Mouse (Mus musculus) heart, embryonic 15.5 days (tissue): Measurements from ENCODE around the gene Asic3. TPM values are rescaled to one million over a fixed set of nuclear protein-coding genes. Genes with fewer than 3 reads are reported as not detected.
"Not testable (repeated sequence)": the region's sequence is repeated elsewhere in the genome, so short reads cannot be mapped to it uniquely, and the experiment has no call there.

Source experiments
- ATAC-seq: fragments of 200-750 bp; cut with Nextera tagmentation; replicated peaks from 2 replicates; pipeline ENCODE4 v1.8.0; 2017; ENCODE audit warnings: low read depth, moderate TSS enrichment; ENCODE audit not compliant: insufficient number of reproducible peaks, insufficient read depth, low FRiP score
- H3K27ac ChIP-seq: fragments of 300-500 bp; sonication (generic); 2 replicates; pipeline ENCODE4 v1.5.1; 2015; ENCODE audit warnings: mild to moderate bottlenecking, inconsistent platforms
- H3K27me3 ChIP-seq: fragments of 300-500 bp; sonication (generic); 2 replicates; pipeline ENCODE4 v1.6.1; 2015; ENCODE audit warnings: inconsistent platforms
- H3K36me3 ChIP-seq: fragments of 300-500 bp; sonication (generic); 2 replicates; pipeline ENCODE4 v1.6.1; 2015; ENCODE audit warnings: mild to moderate bottlenecking, inconsistent platforms
- H3K4me1 ChIP-seq: fragments of 300-500 bp; sonication (generic); replicated peaks from 2 replicates; pipeline ENCODE4 v1.6.1; 2015; ENCODE audit warnings: inconsistent platforms
- H3K4me2 ChIP-seq: fragments of 300-500 bp; sonication (generic); 2 replicates; pipeline ENCODE4 v1.6.1; 2015; ENCODE audit warnings: inconsistent platforms, mild to moderate bottlenecking, moderate library complexity
- H3K4me3 ChIP-seq: fragments of 300-500 bp; sonication (generic); 2 replicates; pipeline ENCODE4 v1.5.1; 2015; ENCODE audit warnings: mild to moderate bottlenecking, inconsistent platforms
- H3K9ac ChIP-seq: fragments of 300-500 bp; sonication (generic); 2 replicates; pipeline ENCODE4 v1.6.1; 2015; ENCODE audit warnings: mild to moderate bottlenecking, inconsistent platforms
- H3K9me3 ChIP-seq: fragments of 300-500 bp; sonication (generic); replicated peaks from 2 replicates; pipeline ENCODE4 v1.6.1; 2016; ENCODE audit warnings: inconsistent platforms
- WGBS: fragments of 180-500 bp; shearing (Covaris S2); methylation state at CpG from one replicate; pipeline ENCODE4 v1.1.7; 2015; ENCODE audit warnings: mixed read lengths; 5-methylcytosine and 5-hydroxymethylcytosine counted together
- polyA plus RNA-seq: library from polyadenylated mRNA; unstranded; fragments of >200 nt; fragmentation: Nextera tagmentation; extraction: Ambion mirVana; gene quantifications from 2 replicates; pipeline ENCODE4 v1.2.1, GENCODE M21; 2015

Asic3 gene
- polyA plus RNA-seq, 1 experiment from 2014 or later, result not detected

DNA sequence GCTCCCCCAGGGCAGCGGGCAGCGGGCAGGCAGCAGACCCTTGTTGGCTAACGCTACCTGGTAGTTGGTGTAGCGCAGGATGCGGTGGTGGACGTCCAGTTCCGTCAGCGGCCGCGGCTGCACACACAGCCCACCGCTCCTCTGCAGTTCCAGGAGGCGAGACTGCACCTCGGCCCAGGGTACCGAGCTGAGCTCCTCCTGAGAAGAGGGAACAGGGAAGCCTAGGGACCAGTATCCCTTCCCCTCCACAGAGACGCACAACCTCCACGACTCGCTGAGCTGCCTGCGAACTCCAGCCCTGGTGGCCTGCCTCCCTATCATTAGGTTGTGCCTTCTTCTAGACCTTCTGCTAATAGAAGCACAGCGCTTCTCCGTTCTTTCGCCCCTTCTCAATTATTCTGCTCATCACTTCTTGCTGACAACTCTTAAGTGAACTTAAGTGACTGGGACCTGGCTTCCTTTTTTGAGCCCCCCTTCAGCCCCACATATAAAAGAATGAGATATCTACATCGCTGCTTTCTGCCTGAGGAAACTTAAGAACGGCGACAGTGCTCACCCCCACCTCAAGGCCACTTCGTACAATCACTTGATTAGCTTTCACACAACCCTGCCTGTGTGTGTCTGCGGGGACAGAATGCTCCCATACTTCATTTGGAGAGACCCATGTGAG is 24.8 kb upstream of the Asic3 start:
- no peak for ATAC-seq
- Histone ChIP-seq H3K4me3 (peak overlapping the region; percentile 52), H3K9me3 (no peaks in the 10 kb centered on the region), H3K9ac (peak overlapping the region; percentile 61), H3K27ac (peak overlapping the region; percentile 55), H3K4me1 (peaks cover 56% of the 10 kb centered on the region), H3K36me3 (no peaks in the 10 kb centered on the region), H3K27me3 (peaks cover 18% of the 10 kb centered on the region), H3K4me2 (peak overlapping the region; percentile 91)
- WGBS, result 26% methylated on average over 26 of the region's 26 CpGs

DNA sequence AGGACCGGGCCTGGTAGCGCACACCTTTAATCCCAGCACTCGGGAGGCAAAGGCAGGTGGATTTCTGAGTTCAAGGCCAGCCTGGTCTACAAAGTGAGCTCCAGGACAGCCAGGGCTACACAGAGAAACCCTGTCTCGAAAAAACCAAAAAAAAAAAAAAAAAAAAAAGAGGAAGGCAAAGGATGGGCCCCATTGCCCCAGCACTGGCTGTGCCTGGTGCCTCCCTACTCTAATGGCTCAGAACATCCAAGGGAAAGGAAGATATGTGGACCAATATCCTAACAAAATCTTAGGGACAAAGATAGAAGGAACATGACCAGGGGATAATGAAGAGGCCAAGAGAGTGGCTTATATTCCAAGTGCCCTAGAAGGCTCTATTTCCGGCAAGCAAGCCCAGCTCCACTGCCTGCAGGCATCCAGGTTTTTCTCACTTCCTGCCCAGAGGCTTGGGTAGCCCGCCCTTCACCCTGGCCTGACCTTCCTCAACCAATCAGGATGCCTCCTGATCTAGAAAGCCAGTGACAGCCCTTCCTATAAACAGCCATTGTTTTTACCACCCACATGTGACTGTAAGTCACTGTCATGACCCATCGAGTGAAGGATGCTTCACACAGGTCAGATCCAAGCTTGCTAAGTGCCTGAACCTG is 24.1 kb upstream of the Asic3 start:
- Histone ChIP-seq H3K27me3 (peaks cover 18% of the 10 kb centered on the region), H3K4me2 (no peak overlapping the region), H3K4me1 (peaks cover 56% of the 10 kb centered on the region), H3K27ac (peak overlapping the region; percentile 55; the same call in 1 of the 2 replicates), H3K36me3 (no peaks in the 10 kb centered on the region), H3K4me3 (no peak overlapping the region), H3K9ac (no peak overlapping the region), H3K9me3 (no peaks in the 10 kb centered on the region)
- 0 out of 2 replicates have a peak, but pooled peaks have one; percentile 4 for ATAC-seq
- 53% methylated on average over 7 of the region's 7 CpGs for WGBS

DNA sequence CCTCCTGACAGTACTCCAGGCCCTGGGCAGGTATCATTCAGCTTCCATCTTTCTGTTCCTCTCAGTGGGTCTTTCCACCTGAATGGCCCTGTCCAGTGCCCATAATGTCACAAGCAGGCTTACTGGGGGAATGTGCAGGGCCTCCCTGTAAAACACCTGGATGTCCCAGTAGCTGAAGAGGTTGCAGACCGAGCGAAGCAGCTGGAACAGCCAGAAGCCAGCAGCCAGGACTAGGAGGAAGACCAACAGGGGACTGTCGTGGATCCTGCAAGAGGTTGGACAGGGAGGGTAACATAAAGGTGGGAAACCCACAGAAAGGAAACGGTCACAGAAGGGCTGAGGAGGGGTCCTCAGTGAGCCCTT is 23.6 kb upstream of the Asic3 start:
- no peak overlapping the region for H3K4me2 ChIP-seq
- no peaks in the 10 kb centered on the region for H3K9me3 ChIP-seq

DNA sequence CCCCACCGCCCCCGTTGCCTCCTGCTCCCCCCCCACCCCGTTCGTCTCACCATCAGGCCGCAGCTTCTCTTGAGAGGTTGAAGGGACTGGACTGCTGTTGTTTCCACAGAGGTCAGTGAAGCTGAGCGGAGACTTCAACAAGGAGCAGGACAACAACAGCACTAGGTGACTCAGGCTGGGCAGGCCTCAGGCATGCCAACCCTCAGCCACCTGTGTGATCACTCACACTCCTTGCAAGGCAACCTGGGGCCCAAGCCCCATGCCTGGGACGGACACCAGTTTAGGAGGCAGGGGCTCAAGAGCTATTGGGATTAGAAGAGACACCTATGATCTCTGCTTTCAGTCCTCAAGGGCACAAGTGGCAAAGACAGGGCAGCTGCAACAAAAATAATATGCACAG is 21.3 kb upstream of the Asic3 start, which contains the start of gene Atg9b:
TSS of gene Atg9b (minus strand) at position 280 of the 400 bp plus-strand sequence.
- Histone ChIP-seq H3K9ac (no peak within 1 kb of the TSS), H3K9me3 (no peaks in the 10 kb centered on the region), H3K4me3 (no peak within 1 kb of the TSS), H3K4me2 (no peak within 1 kb of the TSS), H3K27me3 (0 out of 2 replicates have a peak, but pooled peaks cover 7% of the 10 kb centered on the region), H3K4me1 (peaks cover 44% of the 10 kb centered on the region), H3K36me3 (no peaks in the 10 kb centered on the region), H3K27ac (peak within 1 kb of the TSS; percentile 65; the same call in 1 of the 2 replicates)
- WGBS, result 88% methylated on average over 7 of the region's 7 CpGs
- no peak for ATAC-seq

More for the DNA sequence above, 23.6 kb upstream of the Asic3 start:
- H3K27me3 ChIP-seq, result peaks cover 18% of the 10 kb centered on the region
- H3K9ac ChIP-seq, result no peak overlapping the region
- no peaks in the 10 kb centered on the region for H3K36me3 ChIP-seq
- peak overlapping the region; percentile 41; the same call in 1 of the 2 replicates for H3K27ac ChIP-seq
- ATAC-seq, result no peak
- peaks cover 51% of the 10 kb centered on the region for H3K4me1 ChIP-seq
- no peak overlapping the region for H3K4me3 ChIP-seq
- WGBS, result 76% methylated on average over 4 of the region's 4 CpGs

DNA sequence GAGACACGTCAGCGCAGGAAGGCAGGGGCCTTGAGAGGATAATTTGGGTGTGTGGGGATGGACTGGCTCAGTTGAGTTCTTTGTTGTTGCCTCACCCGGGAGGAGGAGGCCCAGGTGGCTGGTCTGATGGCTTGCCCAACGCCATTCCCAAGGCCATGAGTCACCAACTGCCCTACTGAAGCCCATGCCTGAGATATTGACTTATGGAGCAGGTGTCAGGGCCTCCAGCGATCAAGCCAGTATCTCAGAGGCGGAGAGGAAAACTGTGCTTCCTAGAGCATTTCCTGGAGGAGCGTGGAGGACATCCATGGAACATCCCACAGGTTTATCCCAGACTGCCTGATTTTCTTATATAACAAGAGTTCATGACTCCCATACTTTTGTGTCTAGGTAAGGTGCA is 20.5 kb upstream of the Asic3 start:
- Histone ChIP-seq H3K9me3 (no peaks in the 10 kb centered on the region), H3K27me3 (0 out of 2 replicates have a peak, but pooled peaks cover 5% of the 10 kb centered on the region), H3K4me1 (peaks cover 36% of the 10 kb centered on the region), H3K4me3 (no peak overlapping the region), H3K9ac (no peak overlapping the region), H3K27ac (0 out of 2 replicates have a peak overlapping the region, but pooled peaks have one; percentile 65), H3K36me3 (no peaks in the 10 kb centered on the region), H3K4me2 (no peak overlapping the region)
- no peak for ATAC-seq
- WGBS, result 75% methylated on average over 7 of the region's 7 CpGs

DNA sequence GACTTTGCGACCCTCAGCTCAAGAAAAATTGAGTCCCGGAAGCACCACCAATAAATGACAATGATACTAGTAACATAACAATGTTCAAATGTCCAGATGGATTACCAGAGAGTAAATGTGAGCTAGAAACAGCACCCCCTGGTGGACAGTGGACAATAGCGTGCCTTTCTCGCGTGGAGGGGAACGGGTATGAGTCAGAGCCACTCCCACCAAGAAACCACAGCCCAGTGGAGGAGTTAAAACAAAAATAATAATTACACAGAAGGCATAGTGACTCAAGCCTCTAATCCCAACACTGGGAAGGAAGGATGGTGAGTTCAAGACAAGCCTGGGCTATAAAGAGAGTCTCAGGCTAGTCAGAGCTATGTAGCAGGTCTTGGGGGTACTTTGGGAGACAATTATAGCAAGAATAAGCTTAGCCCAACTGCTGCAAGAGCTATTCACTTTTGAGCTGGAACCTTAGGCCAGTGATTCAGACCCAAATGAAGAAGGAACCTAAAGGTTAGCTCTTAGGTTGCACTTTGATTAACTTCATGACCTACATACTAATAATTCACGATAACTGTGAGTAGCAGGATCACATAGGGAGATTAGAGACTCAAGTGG is 19.7 kb upstream of the Asic3 start, which contains the start of gene Abcb8:
TSS of gene Abcb8 (plus strand) at position 272 of the 606 bp plus-strand sequence.
- WGBS, result 20% methylated on average over 7 of the region's 7 CpGs
- ATAC-seq, result no peak
- H3K4me3 ChIP-seq, result peak within 1 kb of the TSS; percentile 56
- peaks cover 28% of the 10 kb centered on the region for H3K4me1 ChIP-seq
- peak within 1 kb of the TSS; percentile 60 for H3K4me2 ChIP-seq
- H3K9me3 ChIP-seq, result no peaks in the 10 kb centered on the region
- peak within 1 kb of the TSS; percentile 65 for H3K27ac ChIP-seq
- 0 out of 2 replicates have a peak, but pooled peaks cover 4% of the 10 kb centered on the region for H3K27me3 ChIP-seq
- 0 out of 2 replicates have a peak within 1 kb of the TSS, but pooled peaks have one; percentile 36 for H3K9ac ChIP-seq
- H3K36me3 ChIP-seq, result no peaks in the 10 kb centered on the region

DNA sequence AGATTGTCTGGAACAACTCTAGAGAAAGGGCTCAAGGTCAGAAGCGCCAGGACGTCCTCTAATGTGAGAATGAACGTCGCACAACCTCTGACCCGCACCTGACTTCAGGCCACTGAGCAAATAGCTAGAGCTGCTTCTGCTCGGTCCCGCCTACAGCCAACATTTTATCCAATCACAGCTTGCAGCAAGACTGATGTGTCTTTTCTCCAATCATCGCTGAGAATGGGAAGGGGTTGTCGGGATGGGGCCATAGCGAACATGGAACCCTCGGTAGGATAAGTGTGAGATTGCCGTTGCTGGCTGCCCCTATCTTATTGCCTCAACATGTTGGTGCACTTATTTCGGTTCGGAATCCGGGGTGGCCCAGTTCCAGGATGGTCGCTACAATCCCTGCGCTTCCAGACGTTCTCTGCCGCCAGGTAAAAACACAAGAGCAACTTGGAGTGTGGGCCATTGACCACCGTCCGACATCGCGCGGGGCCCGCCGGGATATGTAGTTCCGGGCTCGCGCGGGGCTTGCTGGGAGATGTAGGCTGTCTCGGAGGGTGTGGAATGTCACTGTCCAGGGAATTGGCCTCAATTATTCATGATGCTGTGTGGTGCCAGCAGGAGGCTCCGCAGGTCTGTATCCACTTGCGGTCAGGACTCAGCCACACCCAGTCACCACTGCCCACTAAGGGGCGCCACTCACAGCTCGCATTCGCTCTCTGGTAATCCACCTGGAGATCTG is 18.9 kb upstream of the Asic3 start:
- Histone ChIP-seq H3K9me3 (no peaks in the 10 kb centered on the region), H3K27me3 (no peaks in the 10 kb centered on the region), H3K9ac (0 out of 2 replicates have a peak overlapping the region, but pooled peaks have one; percentile 36), H3K4me1 (peaks cover 21% of the 10 kb centered on the region), H3K4me3 (peak overlapping the region; percentile 56), H3K27ac (peak overlapping the region; percentile 65), H3K36me3 (no peaks in the 10 kb centered on the region), H3K4me2 (peak overlapping the region; percentile 60)
- WGBS, result 1% methylated on average over 36 of the region's 36 CpGs
- ATAC-seq, result peak; percentile 95

DNA sequence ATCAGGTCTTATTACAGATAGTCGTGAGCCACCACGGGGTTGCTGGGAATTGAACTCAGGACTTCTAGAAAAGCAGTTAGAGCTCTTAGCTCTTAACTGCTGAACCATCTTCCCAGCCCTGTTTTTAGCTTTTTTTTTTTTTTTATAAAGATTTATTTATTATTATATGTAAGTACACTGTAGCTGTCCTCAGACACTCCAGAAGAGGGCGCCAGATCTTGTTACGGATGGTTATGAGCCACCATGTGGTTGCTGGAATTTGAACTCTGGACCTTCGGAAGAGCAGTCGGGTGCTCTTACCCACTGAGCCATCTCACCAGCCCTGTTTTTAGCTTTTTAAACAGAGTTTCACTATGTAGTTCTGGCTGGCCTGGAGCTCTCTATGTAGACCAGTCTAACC is 16.9 kb upstream of the Asic3 start:
- H3K9ac ChIP-seq, H3K9me3 ChIP-seq, H3K27me3 ChIP-seq, H3K4me2 ChIP-seq, ATAC-seq, H3K36me3 ChIP-seq, H3K27ac ChIP-seq, H3K4me3 ChIP-seq: not testable (repeated sequence)
- 81% methylated on average over 6 of the region's 6 CpGs for WGBS
- peaks cover 14% of the 10 kb centered on the region for H3K4me1 ChIP-seq

DNA sequence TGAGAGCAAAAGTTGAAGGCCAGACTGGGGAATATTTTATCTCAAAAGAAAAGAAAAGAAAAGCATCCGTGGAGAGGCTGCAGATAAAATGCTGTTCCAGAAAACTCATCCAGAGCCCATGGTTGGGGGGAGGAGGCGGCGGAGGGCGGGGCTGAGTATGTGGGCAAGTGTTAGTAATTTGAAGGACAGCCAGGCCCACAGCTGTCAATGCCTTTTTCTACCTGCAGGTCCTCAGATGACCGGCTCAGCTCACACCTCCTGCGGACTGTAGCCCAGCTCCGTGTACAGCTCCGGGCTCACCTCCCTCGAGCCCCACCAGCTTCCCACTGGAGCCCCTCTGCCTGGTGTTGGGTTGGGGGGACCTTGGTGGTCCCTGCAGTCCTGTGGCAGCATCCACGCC is 13.5 kb upstream of the Asic3 start:
- Histone ChIP-seq H3K4me2 (no peak overlapping the region), H3K36me3 (peaks cover 21% of the 10 kb centered on the region), H3K9me3 (no peaks in the 10 kb centered on the region), H3K4me1 (peaks cover 10% of the 10 kb centered on the region), H3K27me3 (no peaks in the 10 kb centered on the region), H3K9ac (no peak overlapping the region), H3K4me3 (no peak overlapping the region), H3K27ac (no peak overlapping the region)
- no peak for ATAC-seq
- WGBS, result 80% methylated on average over 10 of the region's 10 CpGs

DNA sequence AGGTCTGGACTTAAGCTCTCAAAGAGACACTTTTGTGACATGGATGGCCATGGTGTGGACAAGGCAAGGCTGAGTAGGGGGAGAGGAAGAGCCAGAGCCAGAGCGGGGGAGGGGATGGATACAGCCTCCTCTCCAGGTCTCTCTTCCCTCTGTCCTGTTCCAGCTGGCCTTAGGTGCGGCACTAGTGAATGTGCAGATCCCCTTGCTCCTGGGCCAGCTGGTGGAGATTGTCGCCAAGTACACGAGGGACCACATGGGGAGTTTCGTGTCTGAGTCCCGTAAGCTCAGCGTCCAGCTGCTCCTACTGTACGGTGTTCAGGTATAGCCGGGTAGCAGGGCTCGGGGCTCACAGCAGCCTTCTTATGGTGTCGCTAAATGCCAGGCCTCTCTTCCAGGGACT is 12.8 kb upstream of the Asic3 start:
- no peak overlapping the region for H3K27ac ChIP-seq
- ATAC-seq, result no peak
- H3K9me3 ChIP-seq, result no peaks in the 10 kb centered on the region
- H3K27me3 ChIP-seq, result no peaks in the 10 kb centered on the region
- WGBS, result 90% methylated on average over 11 of the region's 11 CpGs
- peaks cover 5% of the 10 kb centered on the region for H3K4me1 ChIP-seq
- H3K36me3 ChIP-seq, result peaks cover 21% of the 10 kb centered on the region
- H3K4me3 ChIP-seq, result no peak overlapping the region
- no peak overlapping the region for H3K9ac ChIP-seq
- no peak overlapping the region for H3K4me2 ChIP-seq
